Mouse (Mus musculus) kidney, embryonic 14.5 days (tissue): ENCODE measurements around the gene Tom1l2. TPM values are rescaled to one million over a fixed set of nuclear protein-coding genes. Genes with fewer than 3 reads are reported as not detected.

Experiments used
- ATAC-seq: fragments of 200-750 bp; cut with Nextera tagmentation; 2 replicates; pipeline ENCODE4 v1.8.0; 2017; ENCODE audit warnings: moderate number of reproducible peaks, mild to moderate bottlenecking, moderate TSS enrichment, moderate library complexity; ENCODE audit not compliant: low FRiP score, low TSS enrichment
- H3K27ac ChIP-seq: fragments of 300-500 bp; sonication (generic); 2 replicates; pipeline ENCODE4 v1.5.1; 2014; ENCODE audit warnings: low read depth, mild to moderate bottlenecking, low read length, moderate library complexity, mixed read lengths
- H3K27me3 ChIP-seq: fragments of 300-500 bp; sonication (generic); 2 replicates; pipeline ENCODE4 v1.6.1; 2014; ENCODE audit warnings: mild to moderate bottlenecking, low read length; ENCODE audit not compliant: control insufficient read depth, insufficient read depth
- H3K36me3 ChIP-seq: fragments of 300-500 bp; sonication (generic); 2 replicates; pipeline ENCODE4 v1.6.1; 2014; ENCODE audit warnings: low read length, mixed read lengths; ENCODE audit not compliant: control insufficient read depth, insufficient read depth
- H3K4me1 ChIP-seq: fragments of 300-500 bp; sonication (generic); 2 replicates; pipeline ENCODE4 v1.6.1; 2014; ENCODE audit warnings: low read length, mixed read lengths; ENCODE audit not compliant: control insufficient read depth, insufficient read depth
- H3K4me2 ChIP-seq: fragments of 300-500 bp; sonication (generic); replicated peaks from 2 replicates; pipeline ENCODE4 v1.6.1; 2014; ENCODE audit warnings: low read depth, mild to moderate bottlenecking, low read length
- H3K4me3 ChIP-seq: fragments of 300-500 bp; sonication (generic); 2 replicates; pipeline ENCODE4 v1.5.1; 2014; ENCODE audit warnings: mild to moderate bottlenecking, low read length
- H3K9ac ChIP-seq: fragments of 300-500 bp; sonication (generic); 2 replicates; pipeline ENCODE4 v1.6.1; 2014; ENCODE audit warnings: low read depth, mild to moderate bottlenecking, low read length, moderate library complexity
- H3K9me3 ChIP-seq: fragments of 300-500 bp; sonication (generic); 2 replicates; pipeline ENCODE4 v1.6.1; 2016; ENCODE audit warnings: low read length; ENCODE audit not compliant: control insufficient read depth
- WGBS: fragments of 180-500 bp; shearing (Covaris S2); extraction: QIAGEN DNeasy Blood & Tissue Kit; methylation state at CpG from one replicate; pipeline ENCODE4 v1.1.7; 2014; 5-methylcytosine and 5-hydroxymethylcytosine counted together
- polyA plus RNA-seq: library from polyadenylated mRNA; unstranded; fragments of >200 nt; fragmentation: Nextera tagmentation; extraction: Ambion mirVana; gene quantifications from 2 replicates; pipeline ENCODE4 v1.2.1, GENCODE M21; 2014

Gene Tom1l2
- polyA plus RNA-seq, 1 experiment from 2014 or later, result 19.3 TPM

DNA sequence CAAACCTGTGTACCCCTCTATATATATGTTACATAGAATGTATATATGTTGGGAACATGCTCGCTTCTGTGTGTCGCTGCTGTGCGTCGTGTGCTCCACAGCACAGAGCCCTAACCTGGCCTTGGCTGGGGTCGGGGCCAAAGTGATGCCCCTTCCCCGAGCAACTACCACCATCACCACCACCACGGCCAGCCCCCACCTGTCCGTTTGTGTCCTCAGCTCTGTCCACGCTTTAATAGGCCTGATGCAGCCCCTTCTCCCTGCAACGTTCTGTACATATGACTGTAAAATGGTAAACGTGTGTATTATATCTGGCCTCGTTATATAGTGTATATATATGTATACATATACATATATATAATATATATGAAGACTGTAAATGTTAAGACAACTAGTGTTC, 154.1 kb downstream of the Tom1l2 start:
- Histone ChIP-seq H3K4me3 (no peak overlapping the region), H3K9me3 (peaks cover 8% of the 10 kb centered on the region; the same call in 1 of the 2 replicates), H3K4me1 (peaks cover 4% of the 10 kb centered on the region; the same call in 1 of the 2 replicates), H3K36me3 (peaks cover 95% of the 10 kb centered on the region), H3K27me3 (no peaks in the 10 kb centered on the region), H3K4me2 (no peak overlapping the region), H3K9ac (no peak overlapping the region), H3K27ac (no peak overlapping the region)
- WGBS, result 86% methylated on average over 12 of the region's 12 CpGs
- ATAC-seq, result no peak

DNA sequence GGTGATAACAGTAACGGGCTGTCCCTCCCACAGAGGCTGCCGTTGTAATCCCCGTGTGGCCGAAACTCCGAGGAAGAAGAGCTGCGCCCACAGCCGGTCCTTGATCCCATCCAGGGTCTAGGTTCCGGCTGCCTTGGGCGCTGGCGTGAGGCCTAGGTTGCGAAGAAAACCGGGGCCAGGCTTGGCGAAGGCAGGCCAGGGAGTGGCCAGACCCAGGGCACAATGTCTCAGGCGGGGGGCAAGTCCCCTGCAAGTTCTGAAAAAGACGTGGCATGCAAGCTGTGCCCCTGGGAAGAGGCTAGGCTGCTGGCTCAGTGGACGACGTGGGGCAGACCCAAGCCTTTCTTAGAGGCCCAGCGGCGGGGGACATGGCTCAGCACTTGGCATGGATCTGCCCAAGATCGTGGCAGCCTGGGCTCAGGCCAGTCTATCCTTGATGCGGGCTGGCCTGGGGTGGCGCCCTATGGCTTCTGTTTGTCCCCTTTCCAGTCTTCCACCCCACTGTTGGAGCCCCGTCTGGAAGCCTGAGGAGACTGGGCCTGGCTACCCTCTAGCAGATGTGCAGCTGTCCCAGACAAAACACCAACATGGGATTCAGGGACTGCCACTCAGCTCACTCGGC, 154.6 kb downstream of the Tom1l2 start:
- no peaks in the 10 kb centered on the region for H3K27me3 ChIP-seq
- H3K9ac ChIP-seq, result no peak overlapping the region
- H3K27ac ChIP-seq, result no peak overlapping the region
- peaks cover 92% of the 10 kb centered on the region for H3K36me3 ChIP-seq
- ATAC-seq, result no peak
- H3K4me2 ChIP-seq, result no peak overlapping the region
- H3K4me1 ChIP-seq, result peaks cover 4% of the 10 kb centered on the region; the same call in 1 of the 2 replicates
- WGBS, result 81% methylated on average over 24 of the region's 24 CpGs
- H3K4me3 ChIP-seq, result no peak overlapping the region
- peaks cover 8% of the 10 kb centered on the region; the same call in 1 of the 2 replicates for H3K9me3 ChIP-seq

DNA sequence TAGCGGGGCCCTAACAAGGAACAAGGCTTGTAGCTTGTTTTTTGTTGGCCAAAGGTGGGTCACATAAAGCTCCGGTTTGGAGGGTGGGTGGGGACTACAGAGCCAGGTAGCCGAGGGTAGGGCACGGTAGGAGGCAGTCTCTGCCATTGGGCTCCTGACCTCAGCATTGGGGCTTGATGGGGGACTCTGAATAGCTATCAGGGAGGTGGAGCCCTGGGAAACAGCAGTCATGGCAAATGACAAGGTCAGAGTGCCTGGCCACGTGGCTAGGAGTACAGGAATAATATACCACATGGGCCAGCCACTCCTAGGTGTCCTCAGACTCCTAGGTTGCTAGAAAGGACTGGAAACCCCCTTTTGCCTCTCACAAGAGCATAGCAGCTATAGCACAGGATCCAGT, 156.4 kb downstream of the Tom1l2 start:
- Histone ChIP-seq H3K9me3 (peaks cover 8% of the 10 kb centered on the region; the same call in 1 of the 2 replicates), H3K4me1 (peaks cover 4% of the 10 kb centered on the region; the same call in 1 of the 2 replicates), H3K27ac (no peak overlapping the region), H3K4me2 (no peak overlapping the region), H3K36me3 (peaks cover 89% of the 10 kb centered on the region), H3K9ac (no peak overlapping the region), H3K27me3 (no peaks in the 10 kb centered on the region), H3K4me3 (no peak overlapping the region)
- ATAC-seq, result no peak
- WGBS, result 78% methylated on average over 5 of the region's 5 CpGs

DNA sequence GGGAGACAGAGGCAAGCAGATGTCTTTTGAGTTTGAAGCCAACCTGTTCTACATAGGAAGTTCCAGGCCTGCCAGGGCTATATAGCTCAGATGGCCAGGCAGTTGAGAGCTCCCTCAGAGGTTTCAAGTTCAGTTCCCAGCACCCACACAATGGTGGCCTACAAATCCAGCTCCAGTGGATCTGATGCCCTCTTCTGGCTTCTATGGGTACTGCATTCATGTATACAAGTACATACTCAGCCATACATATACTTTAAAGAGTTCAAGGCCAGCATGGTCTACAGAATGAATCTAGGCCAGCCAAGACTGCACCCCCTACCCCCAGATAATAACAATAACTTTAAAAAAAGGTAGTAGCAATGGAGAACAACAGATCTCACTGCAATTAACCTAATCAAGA, 157.6 kb downstream of the Tom1l2 start:
- Histone ChIP-seq H3K27me3 (no peaks in the 10 kb centered on the region), H3K36me3 (peaks cover 89% of the 10 kb centered on the region), H3K9ac (no peak overlapping the region), H3K4me1 (peaks cover 4% of the 10 kb centered on the region; the same call in 1 of the 2 replicates), H3K27ac (no peak overlapping the region), H3K4me3 (no peak overlapping the region), H3K9me3 (peaks cover 8% of the 10 kb centered on the region; the same call in 1 of the 2 replicates), H3K4me2 (no peak overlapping the region)
- ATAC-seq, result no peak

DNA sequence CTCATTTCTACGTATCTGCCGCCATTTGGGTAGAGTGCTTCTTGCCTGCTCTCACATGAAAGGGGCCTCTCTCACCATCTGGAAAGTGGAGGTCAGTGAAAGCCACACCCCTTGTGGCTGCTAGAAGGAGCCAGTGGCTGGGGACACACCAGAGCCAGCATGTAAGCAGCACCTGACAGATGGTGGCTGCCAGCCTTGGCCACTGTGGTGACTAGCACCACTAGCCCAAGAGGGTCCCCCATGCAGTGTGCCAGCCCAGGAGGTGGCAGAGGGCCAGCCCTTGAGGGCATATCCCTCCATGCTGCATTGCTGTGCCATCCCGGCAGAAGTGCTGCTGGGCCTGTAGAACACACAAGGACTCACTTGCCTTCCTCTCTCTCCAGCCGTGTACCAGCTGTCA, 159.1 kb downstream of the Tom1l2 start:
- peaks cover 90% of the 10 kb centered on the region for H3K36me3 ChIP-seq
- no peak overlapping the region for H3K9ac ChIP-seq
- H3K9me3 ChIP-seq, result peaks cover 8% of the 10 kb centered on the region; the same call in 1 of the 2 replicates
- WGBS, result 78% methylated on average over 4 of the region's 4 CpGs
- H3K27me3 ChIP-seq, result no peaks in the 10 kb centered on the region
- peaks cover 2% of the 10 kb centered on the region; the same call in 1 of the 2 replicates for H3K4me1 ChIP-seq
- H3K4me3 ChIP-seq, result no peak overlapping the region
- no peak overlapping the region for H3K4me2 ChIP-seq
- ATAC-seq, result no peak
- no peak overlapping the region for H3K27ac ChIP-seq

DNA sequence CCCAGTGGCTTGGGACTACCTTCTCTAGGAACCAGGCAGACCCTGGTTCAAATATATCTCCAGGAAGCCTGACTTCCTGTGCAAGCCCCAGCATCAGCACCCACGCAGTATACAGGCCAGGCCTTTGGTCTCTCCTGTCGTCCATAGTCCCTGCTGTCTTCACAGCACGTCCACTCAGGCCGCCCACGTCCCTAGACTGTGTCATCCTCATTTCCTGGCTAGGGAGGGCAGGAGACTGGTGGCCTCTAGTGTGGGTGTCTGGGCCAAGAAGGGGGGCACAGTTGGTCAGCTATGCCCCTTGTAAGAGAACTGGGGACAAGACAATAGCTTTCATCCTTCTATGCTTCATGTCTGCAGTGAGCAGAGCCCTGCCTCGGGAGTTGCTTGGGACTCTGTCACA, 160.2 kb downstream of the Tom1l2 start:
- WGBS, result 65% methylated on average over 6 of the region's 6 CpGs

DNA sequence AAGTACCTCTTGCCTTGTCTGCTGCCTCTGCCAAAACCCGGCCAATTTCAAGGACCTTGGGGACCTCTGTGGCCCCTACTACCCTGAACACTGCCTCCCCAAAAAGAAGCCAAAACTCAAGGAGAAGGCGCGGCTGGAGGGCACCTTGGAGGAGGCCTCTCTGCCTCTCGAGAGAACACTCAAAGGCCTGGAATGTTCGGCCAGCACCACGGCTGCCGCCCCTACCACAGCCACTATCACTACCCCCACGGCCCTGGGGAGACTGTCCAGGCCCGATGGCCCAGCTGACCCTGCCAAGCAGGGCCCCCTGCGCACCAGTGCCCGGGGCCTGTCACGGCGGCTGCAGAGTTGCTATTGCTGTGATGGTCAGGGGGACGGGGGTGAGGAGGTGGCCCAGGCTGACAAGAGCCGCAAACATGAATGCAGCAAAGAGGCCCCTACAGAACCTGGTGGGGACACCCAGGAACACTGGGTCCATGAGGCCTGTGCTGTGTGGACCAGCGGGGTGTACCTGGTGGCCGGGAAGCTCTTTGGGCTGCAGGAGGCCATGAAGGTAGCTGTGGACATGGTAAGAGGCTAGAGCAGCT, 162.6 kb downstream of the Tom1l2 start:
- no peak overlapping the region for H3K27ac ChIP-seq
- H3K36me3 ChIP-seq, result peaks cover 93% of the 10 kb centered on the region
- no peak overlapping the region for H3K9ac ChIP-seq
- H3K4me2 ChIP-seq, result no peak overlapping the region
- peaks cover 4% of the 10 kb centered on the region for H3K4me1 ChIP-seq
- WGBS, result 87% methylated on average over 17 of the region's 17 CpGs
- H3K9me3 ChIP-seq, result peaks cover 8% of the 10 kb centered on the region; the same call in 1 of the 2 replicates
- no peaks in the 10 kb centered on the region for H3K27me3 ChIP-seq
- no peak overlapping the region for H3K4me3 ChIP-seq
- no peak for ATAC-seq

More for the DNA sequence above, 160.2 kb downstream of the Tom1l2 start:
- H3K27ac ChIP-seq, result no peak overlapping the region
- no peak overlapping the region for H3K4me2 ChIP-seq
- H3K4me3 ChIP-seq, result no peak overlapping the region
- H3K4me1 ChIP-seq, result peaks cover 2% of the 10 kb centered on the region; the same call in 1 of the 2 replicates
- no peak for ATAC-seq
- peaks cover 91% of the 10 kb centered on the region for H3K36me3 ChIP-seq
- H3K27me3 ChIP-seq, result no peaks in the 10 kb centered on the region
- peaks cover 8% of the 10 kb centered on the region; the same call in 1 of the 2 replicates for H3K9me3 ChIP-seq
- no peak overlapping the region for H3K9ac ChIP-seq

DNA sequence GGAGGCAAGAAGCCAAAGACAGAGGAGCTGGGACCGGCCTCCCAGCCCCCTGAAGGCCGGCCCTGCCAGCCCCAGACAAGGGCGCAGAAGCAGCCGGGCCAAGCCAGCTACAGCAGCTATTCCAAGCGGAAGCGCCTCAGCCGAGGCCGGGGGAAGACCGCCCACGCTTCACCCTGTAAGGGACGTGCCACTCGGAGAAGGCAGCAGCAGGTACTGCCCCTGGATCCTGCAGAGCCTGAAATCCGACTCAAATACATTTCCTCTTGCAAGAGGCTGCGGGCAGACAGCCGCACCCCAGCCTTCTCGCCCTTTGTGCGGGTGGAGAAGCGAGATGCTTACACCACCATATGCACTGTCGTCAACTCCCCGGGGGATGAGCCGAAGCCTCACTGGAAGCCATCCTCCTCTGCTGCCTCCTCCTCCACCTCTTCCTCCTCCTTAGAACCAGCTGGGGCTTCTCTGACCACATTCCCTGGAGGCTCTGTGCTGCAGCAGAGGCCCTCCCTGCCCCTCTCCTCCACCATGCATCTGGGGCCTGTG, 163.1 kb downstream of the Tom1l2 start:
- Histone ChIP-seq H3K27ac (no peak overlapping the region), H3K4me1 (peaks cover 10% of the 10 kb centered on the region), H3K36me3 (peaks cover 90% of the 10 kb centered on the region), H3K9me3 (peaks cover 3% of the 10 kb centered on the region; the same call in 1 of the 2 replicates), H3K4me2 (no peak overlapping the region), H3K4me3 (no peak overlapping the region), H3K9ac (no peak overlapping the region), H3K27me3 (no peaks in the 10 kb centered on the region)
- WGBS, result 80% methylated on average over 21 of the region's 21 CpGs
- ATAC-seq, result no peak

DNA sequence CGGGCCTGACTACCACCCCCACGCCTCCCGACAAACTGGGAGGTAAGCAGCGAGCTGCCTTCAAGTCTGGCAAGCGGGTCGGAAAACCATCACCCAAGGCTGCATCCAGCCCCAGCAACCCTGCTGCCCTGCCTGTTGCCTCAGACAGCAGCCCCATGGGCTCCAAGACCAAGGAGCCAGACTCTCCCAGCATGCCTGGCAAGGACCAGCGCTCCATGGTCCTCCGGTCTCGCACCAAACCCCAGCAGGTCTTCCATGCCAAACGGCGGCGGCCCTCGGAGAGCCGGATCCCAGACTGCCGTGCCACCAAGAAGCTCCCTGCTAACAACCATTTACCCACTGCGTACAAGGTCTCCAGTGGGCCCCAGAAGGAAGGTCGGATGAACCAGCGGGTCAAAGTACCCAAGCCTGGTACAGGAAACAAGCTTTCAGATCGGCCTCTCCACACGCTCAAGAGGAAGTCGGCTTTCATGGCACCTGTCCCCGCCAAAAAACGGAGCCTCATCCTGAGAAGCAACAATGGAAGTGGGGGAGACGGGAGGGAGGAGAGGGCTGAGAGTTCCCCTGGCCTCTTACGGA, 164.3 kb downstream of the Tom1l2 start:
- no peak overlapping the region for H3K4me2 ChIP-seq
- H3K9me3 ChIP-seq, result no peaks in the 10 kb centered on the region
- no peak overlapping the region for H3K27ac ChIP-seq
- no peaks in the 10 kb centered on the region for H3K27me3 ChIP-seq
- H3K36me3 ChIP-seq, result peaks cover 82% of the 10 kb centered on the region
- no peak overlapping the region for H3K9ac ChIP-seq
- 89% methylated on average over 25 of the region's 25 CpGs for WGBS
- H3K4me1 ChIP-seq, result peaks cover 22% of the 10 kb centered on the region
- ATAC-seq, result no peak
- no peak overlapping the region for H3K4me3 ChIP-seq
